Mouse (Mus musculus): ENCODE measurements around the gene Ccdc9.
"Not testable (repeated sequence)": the region's sequence is repeated elsewhere in the genome, so short reads cannot be mapped to it uniquely, and the experiment has no call there.

Gene Ccdc9

DNA sequence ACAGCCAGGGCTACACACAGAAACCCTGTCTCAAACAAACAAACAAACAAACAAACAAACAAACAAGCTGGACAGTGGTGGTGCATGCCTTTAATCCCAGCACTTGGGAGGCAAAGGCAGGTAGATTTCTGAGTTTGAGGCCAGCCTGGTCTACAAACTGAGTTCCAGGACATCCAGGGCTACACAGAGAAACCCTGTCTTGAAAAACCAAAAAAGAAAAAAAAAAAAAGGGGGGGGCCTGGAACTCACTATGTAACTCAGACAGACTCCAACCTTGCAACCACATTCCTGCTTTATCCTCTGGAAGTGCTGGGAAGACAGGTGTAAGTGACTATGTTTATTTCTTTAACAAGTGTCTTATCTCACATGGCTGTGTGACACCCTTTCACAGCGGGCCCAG, 21.5 kb upstream of the Ccdc9 start, which contains the start of gene Bbc3:
Gene Bbc3 (plus strand): TSS at position 301 of the 400 bp plus-strand sequence.
- not testable (repeated sequence) for DNase-seq (ENCODE audit: extremely low spot score)

DNA sequence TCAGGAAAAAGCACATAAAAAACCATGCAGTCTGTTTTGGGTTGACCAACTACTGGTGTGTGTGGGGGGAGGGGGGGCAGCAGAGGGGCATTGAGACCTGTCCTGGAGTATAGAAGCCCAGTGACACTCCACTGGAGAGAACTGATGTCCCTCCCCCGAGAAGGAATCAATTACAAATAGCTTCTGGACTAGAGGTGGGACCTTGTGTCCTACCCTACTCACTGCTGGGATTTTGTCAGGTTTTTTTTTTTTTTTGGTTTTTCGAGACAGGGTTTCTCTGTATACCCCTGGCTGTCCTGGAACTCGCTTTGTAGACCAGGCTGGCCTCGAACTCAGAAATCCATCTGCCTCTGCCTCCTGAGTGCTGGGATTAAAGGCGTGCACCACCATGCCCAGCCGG, 20.5 kb upstream of the Ccdc9 start:
- not testable (repeated sequence) for DNase-seq (ENCODE audit: extremely low spot score)

DNA sequence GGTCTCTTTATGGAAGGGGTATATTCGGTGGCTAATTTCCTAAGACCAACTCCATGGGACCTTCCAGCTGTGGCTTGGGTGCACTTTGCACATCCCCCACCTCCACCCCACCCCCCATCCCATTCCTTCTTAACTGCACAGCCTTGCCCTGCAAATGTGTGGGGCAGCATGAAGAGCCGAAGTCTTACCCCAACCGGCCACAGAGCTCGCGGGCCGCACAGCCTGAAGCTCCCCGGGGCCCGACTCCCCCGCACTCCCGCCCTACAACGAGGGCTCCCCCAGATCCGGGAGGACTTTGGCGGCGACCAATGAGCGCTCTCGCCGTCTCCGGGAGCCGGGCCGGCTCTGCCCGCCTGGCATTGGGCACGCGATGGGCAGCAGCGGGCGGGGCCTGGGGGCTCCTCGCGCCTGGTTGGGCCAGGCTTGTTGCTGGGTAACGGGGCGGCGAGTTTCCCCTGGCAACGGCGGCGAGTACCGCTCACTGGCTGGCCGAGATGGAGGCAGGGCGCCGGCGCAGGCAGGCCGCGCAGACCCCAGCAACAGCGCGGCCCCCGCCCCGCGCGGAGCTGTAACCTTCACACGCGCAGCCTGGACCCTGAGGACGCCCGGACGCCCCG, 12.9 kb upstream of the Ccdc9 start:
- peak; percentile 88 for DNase-seq (ENCODE audit: extremely low spot score)

DNA sequence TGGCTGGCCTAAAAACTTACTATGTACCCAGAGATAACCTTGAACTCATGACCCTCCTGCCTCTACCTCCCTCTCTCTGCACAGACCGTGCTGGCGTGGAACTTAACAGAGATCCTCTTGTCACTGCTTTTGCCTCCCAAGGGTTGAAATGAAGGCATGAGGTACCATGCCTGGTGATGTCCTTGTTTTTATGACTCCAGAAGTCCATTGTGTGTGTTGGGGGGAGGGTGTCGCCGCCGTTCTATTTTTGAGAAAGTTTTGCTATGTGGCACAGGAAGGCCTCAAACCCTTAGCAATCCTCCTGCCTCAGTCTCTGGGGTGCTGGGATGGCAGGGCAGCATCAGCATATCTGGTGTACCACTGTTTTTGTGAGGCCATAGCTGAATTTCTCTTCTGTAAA, 12.3 kb upstream of the Ccdc9 start:
- no peak for DNase-seq (ENCODE audit: extremely low spot score)

DNA sequence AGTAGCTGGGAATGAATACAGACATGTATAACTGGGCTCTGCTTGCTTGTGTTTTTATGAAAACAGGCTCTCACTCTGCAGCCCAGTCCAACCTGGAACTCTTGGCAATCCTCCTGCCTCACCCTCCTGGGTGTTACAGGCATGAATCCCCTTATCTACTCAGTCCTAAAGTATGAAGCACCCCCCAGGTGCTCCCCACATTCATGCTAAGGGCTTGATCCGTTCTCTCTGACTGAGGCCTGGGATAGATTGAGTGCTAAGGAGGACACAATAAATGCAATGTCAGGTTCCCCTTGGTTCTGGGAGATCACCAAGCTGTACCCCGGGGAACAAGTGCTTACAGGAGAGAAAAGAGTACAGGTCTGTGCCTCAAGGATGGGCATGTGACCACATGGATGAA, 11.0 kb upstream of the Ccdc9 start:
- DNase-seq (ENCODE audit: extremely low spot score): no peak

DNA sequence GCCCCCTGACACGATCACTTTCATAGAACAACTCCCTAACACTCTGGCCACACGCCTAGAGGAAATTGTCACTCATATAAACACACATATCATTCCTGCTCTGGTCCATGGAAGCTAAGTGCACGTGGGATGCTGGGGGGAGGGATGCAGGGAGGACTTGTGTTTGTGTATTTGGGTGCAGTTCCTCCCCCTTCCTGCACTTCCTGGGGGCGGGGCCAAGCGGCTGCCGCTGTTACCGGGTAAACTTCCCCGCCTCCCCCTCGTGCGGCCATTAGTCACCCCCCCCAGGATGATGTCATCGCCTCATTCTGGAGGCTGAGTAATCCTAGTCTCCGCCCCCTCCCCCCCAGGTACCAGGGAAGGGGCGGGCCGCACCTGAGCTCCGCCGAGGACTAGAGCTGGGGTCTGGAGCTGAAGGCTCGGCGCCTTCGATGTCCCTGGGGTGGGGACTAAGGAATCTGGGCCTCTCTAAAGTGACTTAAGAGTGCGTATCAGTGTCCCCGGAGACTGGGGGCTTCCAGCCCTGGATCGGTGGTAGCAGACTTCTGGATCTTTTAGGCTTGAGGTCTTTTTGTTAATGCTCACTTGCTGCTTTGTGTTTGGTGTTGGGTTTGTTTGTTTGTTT, 10.3 kb upstream of the Ccdc9 start:
- peak; percentile 87 for DNase-seq (ENCODE audit: extremely low spot score)

DNA sequence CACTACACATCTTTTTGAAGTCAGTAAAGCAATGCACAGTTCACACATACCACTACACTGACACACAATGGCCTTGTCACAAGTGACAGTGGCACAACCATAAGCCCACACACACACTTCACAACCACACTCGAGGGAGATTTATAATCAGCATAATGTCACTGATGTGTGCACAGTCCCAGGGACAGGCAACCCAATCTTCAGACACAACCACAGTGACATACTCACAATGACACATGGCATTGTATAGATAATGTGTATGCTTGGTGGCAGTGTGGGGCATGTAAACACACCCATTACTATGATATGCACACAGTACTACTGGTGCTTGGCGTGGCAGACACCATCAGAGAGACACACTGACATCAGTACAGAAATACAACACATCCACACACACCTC, 9.6 kb upstream of the Ccdc9 start:
- DNase-seq (ENCODE audit: extremely low spot score): no peak

DNA sequence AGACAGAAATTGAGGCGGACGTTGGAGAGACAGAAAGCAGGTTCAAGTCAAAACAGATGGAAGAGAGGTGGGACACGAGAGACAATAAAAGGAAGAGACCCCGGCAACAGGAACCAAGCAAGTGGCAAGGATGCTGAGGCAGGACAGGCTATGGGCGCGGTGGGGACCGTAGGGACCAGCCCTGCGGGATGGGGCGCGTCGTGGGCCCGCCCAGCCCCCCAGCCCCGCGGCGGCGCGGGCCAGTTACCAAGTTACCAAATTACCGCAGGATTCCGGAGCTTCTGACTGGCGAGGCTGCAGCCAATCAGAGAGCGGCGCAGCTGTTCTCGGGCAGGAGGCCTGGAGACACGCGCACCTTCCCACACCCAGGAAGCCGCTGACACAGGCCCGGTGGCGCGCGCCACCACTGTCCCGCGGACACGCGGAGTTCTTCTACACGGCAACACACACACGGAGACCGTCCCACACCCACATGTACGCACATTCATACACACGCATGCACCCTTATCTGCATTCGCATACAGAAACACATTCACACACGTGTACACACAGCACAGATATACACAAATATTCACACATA, 8.8 kb upstream of the Ccdc9 start:
- peak; percentile 76 for DNase-seq (ENCODE audit: extremely low spot score)

DNA sequence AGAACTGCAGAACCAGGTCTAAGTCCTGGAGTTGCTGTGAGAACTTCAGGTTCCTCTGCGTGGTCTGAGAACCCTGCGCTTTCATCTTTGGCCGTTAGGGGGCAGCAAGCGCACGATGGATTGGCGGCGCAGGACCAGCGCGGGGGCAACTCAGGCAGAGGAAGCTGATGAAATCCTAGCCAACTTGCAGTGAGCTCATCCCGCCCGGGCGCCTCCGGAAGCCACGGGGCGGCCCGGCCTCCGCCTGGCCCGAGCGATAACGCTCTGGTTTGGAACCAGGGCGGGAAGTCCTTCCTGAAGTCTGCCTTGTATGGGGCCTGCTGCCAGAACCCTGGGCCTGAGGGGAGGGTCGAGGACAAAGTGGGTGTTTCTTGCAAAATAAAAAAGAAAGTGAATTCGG, 8.2 kb upstream of the Ccdc9 start:
- peak; percentile 96 for DNase-seq (ENCODE audit: extremely low spot score)

DNA sequence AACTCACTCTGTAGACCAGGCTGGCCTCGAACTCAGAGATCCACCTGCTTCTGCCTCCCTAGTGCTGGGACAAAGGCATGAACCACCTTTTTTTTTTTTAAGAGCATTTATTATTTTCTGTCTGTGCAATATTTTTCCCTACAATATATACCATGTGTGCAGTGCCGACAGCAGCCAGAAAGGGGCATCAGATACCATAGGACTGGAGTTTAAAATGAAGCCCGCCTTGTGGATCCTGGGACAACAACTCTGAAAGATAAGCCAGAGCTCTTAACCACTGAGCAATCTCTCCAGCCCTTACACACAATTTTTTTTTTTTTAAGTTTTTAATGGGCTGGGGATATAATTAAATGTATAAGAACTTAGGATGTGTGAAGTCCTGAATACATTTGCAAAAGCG, 7.8 kb upstream of the Ccdc9 start:
- DNase-seq (ENCODE audit: extremely low spot score): peak; percentile 39

DNA sequence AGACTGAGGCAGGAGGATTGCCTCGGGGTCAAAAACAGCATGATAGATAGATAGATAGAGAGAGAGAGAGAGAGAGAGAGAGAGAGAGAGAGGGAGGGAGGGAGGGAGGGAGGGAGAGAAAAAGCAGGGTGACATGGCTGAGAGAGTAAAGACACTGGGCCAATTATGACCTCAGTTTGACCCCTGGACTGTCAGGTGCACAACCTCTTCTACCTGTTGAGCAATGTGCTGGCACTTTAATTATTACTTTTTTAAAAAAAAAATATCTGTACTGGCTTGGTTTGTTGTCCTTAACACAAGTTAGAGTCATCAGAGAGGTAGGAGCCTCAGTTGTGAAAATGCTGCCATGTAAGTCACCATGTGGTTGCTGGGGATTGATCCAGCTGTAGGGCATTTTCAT, 1.2 kb upstream of the Ccdc9 start:
- DNase-seq (ENCODE audit: extremely low spot score): no peak

DNA sequence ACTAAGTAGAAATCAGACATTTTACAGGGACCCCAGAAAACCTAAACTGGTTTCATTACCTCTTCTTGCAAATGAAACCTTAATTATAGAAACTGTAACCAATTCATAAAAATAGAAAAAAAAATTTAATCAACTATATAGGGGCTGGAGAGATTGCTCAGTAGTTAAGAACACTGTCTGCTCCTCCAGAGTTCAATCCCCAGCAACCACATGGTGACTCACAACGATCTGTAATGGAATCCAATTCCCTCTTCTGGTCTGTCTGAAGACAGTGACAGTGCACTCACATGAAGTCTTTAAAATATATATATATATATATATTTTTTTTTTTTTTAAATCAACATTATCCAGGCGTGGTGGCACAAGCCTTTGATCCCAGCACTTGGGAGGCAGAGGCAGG, 421 bp upstream of the Ccdc9 start:
- DNase-seq (ENCODE audit: extremely low spot score): no peak

DNA sequence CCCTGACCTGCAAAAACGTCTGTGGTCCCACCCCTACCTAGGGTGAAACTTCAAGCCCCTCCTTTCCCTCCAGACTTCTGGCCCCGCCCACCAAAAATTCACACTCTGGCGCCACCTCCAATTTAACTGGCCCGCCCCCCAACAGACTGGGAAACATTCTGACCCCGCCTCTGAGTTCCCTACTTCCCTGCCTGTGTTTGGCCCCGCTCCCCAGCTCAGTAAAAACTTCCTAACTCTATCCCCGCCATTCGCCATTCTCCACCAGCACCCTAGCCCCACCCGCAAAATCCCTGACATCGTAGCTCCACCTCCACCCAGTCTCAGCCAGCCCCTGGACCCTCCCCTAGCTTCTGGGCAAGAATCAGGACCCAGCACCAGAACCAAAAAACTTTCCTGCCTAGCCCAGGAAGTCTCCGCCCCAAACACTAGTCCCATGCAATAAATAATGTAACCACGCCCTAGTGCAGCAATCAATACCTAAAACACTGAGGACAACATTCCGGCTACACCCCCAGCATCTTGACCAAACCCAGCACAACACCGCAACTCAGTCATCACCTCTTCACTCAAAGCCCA, 1.1 kb downstream of the Ccdc9 start:
- peak; percentile 63 for DNase-seq (ENCODE audit: extremely low spot score)

DNA sequence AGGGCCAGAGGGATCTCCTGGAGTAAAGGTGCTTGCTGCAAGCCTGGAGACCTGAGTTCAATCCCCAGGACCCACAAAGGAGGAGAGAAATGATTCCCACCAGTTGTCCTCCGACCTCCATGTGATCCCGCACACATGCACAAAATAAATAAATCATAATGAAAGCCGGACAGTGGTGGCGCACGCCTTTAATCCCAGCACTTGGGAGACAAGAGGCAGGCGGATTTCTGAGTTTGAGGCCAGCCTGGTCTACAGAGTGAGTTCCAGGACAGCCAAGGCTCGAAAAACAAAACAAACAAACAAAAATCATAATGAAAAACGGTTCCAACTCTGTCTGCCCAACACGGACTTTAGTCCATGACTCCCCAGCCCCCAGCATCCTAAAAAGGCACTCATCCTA, 1.7 kb downstream of the Ccdc9 start:
- DNase-seq (ENCODE audit: extremely low spot score): no peak

DNA sequence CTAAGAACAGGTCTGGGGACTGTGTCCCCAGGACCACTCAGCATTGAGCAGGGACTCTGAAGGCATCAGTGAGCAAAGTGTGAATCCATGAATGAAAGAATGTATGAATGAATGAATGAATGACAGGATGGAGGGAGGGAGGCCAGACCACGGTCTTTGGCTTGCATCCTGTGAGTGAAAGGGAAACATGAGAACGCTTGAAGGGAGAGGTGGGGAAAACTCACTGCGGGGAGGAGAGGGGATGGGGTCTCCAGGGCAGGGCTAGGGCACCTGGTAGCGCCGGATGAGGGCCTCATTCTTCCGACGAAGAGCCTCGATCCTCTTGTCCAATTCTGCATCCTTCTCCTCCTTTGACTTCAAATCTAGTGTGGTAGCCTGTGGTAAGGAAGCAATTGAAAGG, 2.6 kb downstream of the Ccdc9 start:
- DNase-seq (ENCODE audit: extremely low spot score): no peak

DNA sequence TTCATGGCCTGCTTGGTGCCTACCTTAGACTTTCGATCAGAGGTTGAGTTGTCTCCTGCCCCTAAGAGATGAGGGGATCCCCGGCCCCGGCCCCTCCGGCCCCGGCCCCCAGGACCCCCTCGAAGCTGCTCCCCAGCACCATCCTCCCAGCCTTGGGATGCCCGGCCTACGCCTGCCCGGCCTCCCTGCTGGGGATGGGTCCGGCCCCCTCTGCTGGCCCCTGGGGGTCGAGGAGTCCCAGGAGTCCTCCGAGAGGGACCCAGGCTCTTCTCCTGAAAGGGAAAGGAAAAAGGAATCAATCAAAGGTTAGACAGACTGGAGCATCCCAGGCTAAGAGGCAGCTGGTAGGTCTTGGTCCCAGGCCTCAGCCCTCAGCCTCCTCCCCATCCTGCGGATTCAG, 4.3 kb downstream of the Ccdc9 start:
- DNase-seq (ENCODE audit: extremely low spot score): no peak

DNA sequence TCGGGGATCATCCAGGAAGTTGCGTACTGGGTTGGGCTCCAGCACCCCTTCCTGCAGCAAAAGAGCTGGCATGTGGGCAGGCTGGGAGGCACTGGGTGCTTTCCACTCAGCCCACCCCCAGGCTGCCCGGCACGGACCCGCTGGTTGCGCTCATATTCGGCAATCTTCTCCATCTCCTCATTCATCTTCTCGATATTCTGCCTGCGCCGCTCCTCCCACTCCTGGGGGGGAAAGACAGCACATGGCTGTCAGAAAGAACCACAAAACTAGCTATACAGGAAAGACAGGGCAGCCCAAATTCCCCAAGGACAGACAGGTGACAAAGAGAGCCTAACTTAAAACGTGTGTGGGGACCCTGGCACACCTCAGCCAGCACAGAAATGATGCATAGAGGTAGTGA, 5.9 kb downstream of the Ccdc9 start:
- no peak for DNase-seq (ENCODE audit: extremely low spot score)

DNA sequence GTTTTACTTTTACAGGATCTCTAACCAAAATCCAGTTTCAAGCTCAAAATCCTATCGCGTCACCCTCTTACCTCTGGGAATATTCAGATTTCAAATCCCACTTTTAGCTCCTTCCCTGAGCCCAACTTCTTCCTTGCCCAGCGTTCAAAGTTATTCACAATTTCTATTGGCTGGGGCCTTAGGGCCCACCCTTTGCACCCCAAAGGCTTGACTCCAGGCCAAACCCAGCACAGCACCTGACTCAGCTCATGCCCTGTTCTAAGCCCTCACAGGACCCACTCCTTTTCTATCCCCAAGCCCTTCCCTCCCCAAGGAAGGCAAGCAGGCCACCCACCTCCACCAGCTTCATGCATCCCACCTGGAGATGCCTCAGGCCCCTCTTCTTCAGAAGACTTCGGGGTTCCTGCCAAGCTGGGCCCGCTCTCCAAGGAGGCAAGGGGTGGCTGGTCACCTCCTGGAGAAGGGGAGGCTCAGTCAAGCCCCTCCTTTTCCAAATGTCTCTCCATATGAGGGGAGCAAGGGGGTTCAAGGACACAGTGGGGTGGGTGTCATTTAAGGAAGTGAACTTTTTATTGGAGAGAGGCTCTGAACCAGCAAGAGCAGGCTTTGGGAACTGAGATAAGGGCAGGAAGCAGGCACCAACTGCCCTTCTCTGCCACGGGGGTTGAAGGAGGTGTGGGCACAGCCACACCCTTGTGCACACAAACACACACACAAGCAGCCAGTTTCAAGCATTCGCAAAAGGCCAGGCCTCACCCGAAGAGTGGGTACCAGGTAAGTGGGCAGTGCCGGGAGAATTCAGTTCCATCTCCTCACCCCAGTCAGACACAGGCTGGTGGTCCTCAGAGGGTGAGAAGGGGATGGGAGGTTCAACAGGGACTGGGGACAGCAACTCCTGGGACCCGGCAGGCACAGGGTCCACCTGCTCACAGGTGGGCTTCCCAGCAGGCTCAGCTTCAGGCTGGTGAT, 11.4 kb downstream of the Ccdc9 start:
- no peak for DNase-seq (ENCODE audit: extremely low spot score)

DNA sequence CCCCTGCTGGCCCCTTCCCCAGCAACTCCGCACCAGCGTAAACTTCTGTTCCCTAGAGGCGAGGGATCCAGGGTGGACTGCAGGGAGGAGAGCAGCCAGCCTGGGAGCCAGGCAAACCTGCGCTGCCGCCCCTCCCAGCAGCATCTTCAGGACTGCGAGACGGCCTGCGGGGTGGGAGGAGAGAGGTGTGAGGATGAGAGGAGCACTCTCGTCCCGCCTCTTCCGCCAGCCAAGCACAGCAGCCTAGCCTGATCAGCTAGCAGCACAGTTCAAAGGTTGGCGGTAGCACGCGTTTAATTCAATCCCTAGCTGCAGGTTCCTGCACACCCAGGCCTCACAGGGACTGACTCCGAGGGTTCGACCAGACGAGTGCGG, 12.8 kb downstream of the Ccdc9 start:
- DNase-seq (ENCODE audit: extremely low spot score): peak; percentile 92

DNA sequence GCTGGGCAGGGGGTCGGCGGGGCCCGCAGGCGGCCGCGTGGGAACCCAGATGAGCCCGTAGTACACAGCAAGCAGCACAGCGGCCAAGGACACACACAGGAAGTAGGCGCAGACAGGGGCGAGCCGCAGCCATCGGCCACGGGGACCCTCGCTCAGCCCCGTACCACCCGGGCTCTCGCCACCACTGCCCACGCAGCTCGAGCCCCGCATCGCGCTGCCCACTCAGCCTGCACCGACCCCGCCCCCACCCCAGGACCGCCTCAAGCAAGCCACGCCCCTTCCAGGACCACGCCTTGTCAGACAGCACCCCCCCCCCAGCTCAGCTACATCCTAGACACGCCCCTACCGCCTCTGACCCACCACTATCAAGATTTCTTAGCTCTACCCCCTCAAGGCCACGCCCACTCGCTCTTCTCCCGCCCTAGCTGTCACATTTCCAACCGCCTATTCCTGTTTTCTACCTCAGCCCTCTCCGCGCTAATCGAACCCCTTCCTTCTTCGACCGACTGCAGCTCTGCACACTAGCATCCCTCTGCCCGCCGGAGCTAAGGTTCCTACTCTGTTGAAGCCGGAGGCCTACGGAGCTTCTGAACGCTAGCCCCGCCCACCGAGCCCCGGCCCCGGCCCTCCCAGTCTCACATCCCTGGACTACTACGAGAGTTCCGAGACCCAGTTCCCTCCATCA, 13.4 kb downstream of the Ccdc9 start, which contains the start of gene Inafm1:
Gene Inafm1 (minus strand): TSS at position 537 of the 685 bp plus-strand sequence.
- peak; percentile 94 for DNase-seq (ENCODE audit: extremely low spot score)

DNA sequence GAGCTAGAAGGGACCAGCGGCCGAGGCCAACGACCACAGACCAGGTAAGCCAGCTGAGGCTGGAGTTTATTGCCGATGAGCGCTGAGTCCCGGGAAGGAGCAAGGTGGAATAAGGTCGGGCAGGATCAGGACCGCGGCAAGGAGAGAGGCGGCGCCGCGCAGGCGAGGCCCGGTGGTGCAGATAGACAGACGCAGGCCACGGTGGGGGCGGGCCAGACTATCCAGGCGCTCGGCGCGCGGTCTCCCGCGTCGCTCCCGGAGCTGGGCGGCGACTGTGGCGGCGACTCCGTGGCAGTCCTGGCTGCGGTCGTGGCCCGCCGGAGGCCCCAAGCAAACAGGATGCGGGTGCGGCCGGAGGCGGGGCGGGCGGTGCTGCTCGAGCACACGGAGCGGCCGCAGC, 13.9 kb downstream of the Ccdc9 start:
- peak; percentile 75 for DNase-seq (ENCODE audit: extremely low spot score)

All from embryo, embryonic 9.5 days (tissue).